Mouse (Mus musculus) cerebellum, postnatal 10 days (tissue): ENCODE measurements around the gene Usp30.

Experiments used
- DNase-seq, 2 experiments: peaks; one replicate each; pipeline ENCODE4 v3.0.0; 2021; ENCODE audit warnings: mixed read lengths in 2 of 2

Usp30 gene

DNA sequence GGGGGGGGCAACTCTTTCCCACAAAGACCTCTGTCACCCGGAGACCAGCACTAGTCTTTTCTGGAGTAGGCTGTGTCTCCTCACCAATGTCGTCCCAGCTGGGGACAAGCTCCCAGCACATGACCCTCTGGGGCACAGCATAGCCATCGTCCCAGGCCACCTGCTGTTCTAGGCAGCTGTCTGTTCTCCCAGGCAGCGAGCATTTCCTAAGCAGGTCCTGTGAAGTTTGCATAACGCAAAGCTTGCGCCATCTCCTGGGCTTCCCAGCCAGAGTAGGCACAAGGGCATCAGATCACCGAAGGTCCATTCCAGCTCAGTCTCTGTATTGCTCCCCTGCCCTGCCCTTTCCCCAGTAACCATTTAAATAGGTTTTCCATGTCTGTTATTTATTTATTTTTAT, 92.0 kb downstream of the Usp30 start:
- DNase-seq, result no peak

DNA sequence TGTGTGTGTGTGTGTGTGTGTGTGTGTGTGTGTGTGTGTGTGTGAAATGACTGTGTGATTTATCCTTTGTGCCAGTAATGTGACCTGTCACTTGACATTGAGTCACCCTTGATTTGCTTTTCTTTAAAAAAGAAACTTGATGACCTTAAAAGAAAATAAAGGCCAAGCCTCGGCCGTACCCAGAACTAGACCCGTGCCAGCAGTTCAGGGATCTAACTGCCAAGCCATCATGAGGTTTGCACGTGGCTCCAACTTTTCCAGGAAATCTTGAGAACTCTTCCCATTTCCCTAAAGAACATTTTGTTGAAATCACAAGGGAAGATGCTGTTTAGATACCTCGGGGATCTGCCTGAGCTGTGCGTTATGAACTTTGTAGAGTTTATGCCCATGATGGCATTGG, 96.2 kb downstream of the Usp30 start:
- DNase-seq, result no peak

DNA sequence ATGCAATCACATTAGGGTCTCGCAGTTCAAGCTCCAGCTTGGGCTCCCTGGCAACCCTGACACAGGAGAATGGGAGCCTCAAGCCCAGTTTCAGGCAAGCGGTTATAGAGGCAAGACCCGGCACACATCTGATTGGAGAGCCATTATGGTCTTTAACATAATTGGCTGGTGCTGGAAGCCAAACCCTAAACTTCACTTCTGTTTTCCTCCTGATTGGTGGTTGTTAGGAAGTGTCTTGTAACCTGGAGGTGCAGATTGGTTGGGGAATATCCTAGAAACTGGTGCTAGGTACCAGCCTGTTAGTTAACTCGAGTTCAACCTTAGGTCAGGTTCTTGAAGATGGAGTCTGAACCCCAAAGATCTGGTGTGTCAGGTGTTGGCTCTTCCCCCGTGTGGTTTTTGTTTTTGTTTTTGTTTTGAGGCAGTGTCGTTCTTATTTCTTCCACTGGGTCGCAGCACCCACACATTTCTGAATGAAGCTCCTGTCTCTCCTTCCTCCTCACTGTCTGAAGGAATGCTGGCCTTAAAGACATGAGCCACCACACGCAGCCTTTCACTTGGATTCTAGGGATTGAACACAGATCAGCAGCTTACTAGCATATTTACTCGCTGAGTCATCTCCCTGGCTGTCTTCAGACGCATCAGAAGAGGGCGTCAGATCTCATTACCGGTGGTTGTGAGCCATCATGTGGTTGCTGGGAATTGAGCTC, 97.0 kb downstream of the Usp30 start:
- DNase-seq, result no peak

DNA sequence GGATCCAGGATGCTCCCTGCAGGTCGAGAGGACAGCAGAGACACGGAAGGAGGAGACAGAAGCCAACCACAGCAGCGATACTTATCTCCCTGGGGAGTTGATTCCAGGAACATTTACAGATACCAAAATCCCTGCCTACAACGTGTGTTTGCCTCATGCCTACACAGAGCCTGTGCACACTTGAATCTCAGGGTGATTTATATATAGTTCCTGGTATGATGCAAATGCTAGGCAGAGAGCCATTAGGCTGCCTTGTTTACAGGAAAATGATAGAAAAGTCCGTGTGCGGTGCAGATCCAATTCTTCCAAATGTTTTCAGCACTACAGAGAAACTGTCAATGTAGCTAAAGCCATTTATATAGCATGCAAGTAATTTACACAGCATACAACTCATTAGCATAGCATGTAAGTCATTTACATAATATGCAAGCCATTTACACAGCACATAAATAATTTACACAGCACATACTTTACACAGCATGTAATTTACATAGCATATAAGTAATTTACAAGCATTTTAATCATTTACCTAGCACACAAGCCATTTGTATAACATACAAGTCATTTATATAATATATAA, 97.9 kb downstream of the Usp30 start:
- DNase-seq, result no peak

DNA sequence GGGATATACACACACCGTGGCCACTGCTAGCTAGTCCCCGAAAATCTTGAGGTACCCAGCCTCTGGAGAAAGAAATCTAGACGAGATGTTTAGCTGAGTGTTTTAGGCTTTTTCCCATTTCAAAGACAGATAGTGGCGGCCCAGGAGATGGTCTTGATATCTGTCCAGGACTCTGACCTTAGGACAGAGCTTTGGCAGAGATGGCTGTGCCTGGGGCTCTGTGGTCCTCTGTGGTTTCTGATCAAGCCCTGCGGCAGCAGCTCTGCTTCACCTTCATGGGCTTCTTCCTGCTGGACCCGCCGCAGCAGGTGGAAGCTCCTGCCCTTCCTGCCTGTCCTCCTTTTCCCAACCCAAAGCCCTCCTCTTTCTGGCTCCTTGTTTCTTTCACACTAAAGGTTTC, 105.1 kb downstream of the Usp30 start:
- no peak for DNase-seq

DNA sequence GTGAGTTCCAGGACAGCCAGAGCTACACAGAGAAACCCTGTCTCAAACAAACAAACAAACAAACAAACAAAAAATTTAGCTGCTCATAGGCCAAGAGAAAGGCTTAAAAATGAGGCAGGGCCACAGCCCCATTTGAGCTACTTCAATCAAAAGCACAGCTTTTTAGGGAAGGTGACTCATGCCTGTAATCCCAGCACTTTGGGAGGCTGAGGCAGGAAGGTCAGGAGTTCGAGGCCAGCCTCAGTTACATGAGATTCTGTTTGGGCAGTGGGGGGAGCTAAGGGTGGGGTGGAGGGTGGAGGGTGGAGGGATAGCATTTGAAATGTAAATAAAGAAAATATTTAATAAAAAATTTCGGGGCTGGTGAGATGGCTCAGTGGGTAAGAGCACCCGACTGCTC, 107.7 kb downstream of the Usp30 start:
- DNase-seq, result no peak

DNA sequence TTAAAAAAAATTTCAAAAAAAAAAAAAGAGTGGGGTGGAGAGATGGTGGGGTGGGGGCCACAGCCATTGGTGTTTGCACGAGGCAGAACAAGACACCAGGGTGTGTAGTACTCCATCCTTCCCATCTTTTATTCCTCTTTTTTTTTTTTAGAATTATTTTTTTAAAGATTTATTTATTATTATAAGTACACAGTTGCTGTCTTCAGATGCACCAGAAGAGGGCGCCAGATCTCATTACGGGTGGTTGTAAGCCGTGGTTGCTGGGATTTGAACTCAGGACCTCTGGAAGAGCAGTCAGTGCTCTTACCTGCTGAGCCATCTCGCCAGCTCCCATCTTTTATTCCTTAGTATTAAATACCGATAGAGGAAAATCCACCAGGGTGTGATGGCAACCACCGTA, 108.2 kb downstream of the Usp30 start:
- no peak for DNase-seq

DNA sequence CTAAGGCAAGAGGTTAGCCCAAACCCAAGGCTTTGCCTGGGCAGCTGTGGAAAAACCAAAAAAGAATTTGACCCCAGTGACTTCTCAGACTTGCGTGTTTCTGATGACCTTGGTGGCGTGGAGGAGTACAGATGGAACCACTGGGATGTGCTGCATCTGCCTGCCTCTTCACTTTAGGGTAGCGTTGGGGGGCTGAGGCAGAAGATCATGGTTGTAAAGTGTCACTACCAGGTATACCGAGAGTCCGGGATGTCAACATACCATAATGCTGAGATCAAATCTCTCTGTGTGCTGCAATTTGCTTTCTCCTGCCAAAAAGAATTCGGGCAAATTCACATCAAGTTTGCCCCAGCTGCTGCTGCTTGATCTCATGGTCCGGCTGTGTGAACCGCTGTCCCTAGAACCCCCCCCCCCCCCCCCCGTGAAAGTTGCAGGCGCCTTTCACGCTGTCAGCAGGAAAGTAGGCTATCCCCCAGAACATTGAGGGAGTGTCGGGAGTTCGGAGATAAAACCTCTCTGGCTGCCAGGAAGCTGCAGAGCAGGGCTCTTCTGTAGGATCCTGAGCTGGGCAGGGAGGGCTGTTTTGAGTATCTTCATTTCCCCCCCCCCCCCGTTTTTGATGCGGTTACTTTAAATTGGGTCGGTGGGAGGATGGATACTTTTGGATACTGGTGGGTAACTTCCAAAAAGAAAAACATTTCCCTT, 108.8 kb downstream of the Usp30 start:
- DNase-seq, result no peak
